Mouse (Mus musculus): ENCODE measurements at regions not wholly inside any gene's neighbourhood (a gene's known extent, or its start where the extent isn't known, plus 50 kb on each side); places are given as distances from the start of the nearest gene placed in this dataset.

- no peak overlapping the region for H3K4me3 ChIP-seq (ENCODE audit: low read depth, low read length)
- H3K9me3 ChIP-seq (replicated peaks; ENCODE audit: control insufficient read depth, low read length): no peaks in the 10 kb centered on the region
- H3K4me1 ChIP-seq (ENCODE audit: control insufficient read depth, insufficient read depth, low read length): no peaks in the 10 kb centered on the region
- DNase-seq (ENCODE audit: low spot score): no peak
- no peaks in the 10 kb centered on the region for H3K27me3 ChIP-seq (replicated peaks; ENCODE audit: control insufficient read depth, insufficient read depth, low read length)
- H3K9ac ChIP-seq (ENCODE audit: low read length): no peak overlapping the region
- no peak for ATAC-seq
- no peak overlapping the region for H3K4me2 ChIP-seq (ENCODE audit: low read length)
- no peaks in the 10 kb centered on the region for H3K36me3 ChIP-seq (ENCODE audit: control insufficient read depth, insufficient read depth, low read length)
- 91% methylated on average over 6 of the region's 6 CpGs for WGBS
- no peak overlapping the region for H3K27ac ChIP-seq (ENCODE audit: low read depth, low read length)
Observed at GRCm38 (mm10) chr9:25031466-25031865, 57.8 kb upstream of the Gm10181 start.

All from forebrain, embryonic 14.5 days (tissue).